Mouse (Mus musculus): ENCODE measurements around the gene Fgf2. TPM values are rescaled to one million over a fixed set of nuclear protein-coding genes. Genes with fewer than 3 reads are reported as not detected.

The Fgf2 gene
- total and polyA plus RNA-seq, 3 experiments, result 0.25 to 0.70 TPM; not detected in 1

DNA sequence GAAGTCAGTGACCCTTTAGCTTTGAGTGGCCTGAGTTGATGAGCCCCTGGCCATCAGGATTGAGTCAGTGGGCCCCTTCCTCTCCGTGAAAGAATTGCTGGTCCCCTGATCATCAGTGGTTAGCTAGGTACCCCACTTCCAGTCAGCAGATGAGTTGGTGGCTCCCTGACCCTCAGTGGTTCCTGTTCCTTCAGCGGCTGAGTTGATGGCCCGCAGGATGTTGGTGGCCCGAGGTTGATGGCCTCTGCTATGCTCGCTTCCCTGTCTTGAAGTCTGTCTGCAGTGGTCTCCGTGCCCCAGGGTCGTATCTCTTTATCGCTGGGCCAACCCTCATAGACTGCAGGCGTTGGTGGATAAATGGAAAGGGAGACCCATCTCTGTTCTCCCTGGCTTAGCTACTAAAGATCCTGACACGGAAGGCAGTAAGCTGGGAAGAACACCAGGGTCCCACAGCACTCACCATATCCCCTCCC is 36.2 kb upstream of the Fgf2 start:
- peak overlapping the region; percentile 80 for H3K4me2 ChIP-seq (ENCODE audit: insufficient read depth, low read depth, poor library complexity, severe bottlenecking)
- TF ChIP-seq UBTF (IDR thresholded peaks at IDR 0.05; ENCODE audit: low read depth, low read length) (0 out of 2 replicates have a peak, but pooled peaks have one; percentile 10), USF2 (conservative IDR thresholded peaks at IDR 0.05; ENCODE audit: low read depth, low read length) (no peak), RCOR1 (conservative IDR thresholded peaks at IDR 0.05; ENCODE audit: low read depth, low read length) (no peak)
- H3K4me3 ChIP-seq (replicated peaks in 1 of 3; ENCODE audit: low read depth in 2 of 3, low read length in 2 of 3, poor library complexity in 1 of 3), result peak overlapping the region; percentile 78 to 89 (median 80)
- H3K9ac ChIP-seq (ENCODE audit: insufficient read depth, low read depth), result peak overlapping the region; percentile 76
- in situ Hi-C loops (cut with MboI; ENCODE audit: low pct_ligation_motif_present, low pct_unique_long_range_greater_than_20kb, low sequenced_read_pairs) (no loop called here), dilution Hi-C loops (cut with MboI; ENCODE audit: extremely low pct_ligation_motif_present, extremely low pct_unique_long_range_greater_than_20kb, low sequenced_read_pairs) (no loop called here)
- H3K79me2 ChIP-seq (replicated peaks; ENCODE audit: control insufficient read depth, extremely low read depth, insufficient read depth, poor library complexity, severe bottlenecking), result no peaks in the 10 kb centered on the region
- no peak overlapping the region for H3K27ac ChIP-seq (ENCODE audit: insufficient read depth, low read depth)
- H3K36me3 ChIP-seq (replicated peaks in 1 of 2; ENCODE audit: control insufficient read depth in 1 of 2, insufficient read depth in 1 of 2, low read length in 1 of 2), result no peaks in the 10 kb centered on the region
- H3K9me3 ChIP-seq (replicated peaks; ENCODE audit: low read length), result no peaks in the 10 kb centered on the region
- DNase-seq (ENCODE audit: extremely low read depth), result no peak
- peaks cover 2 to 30% of the 10 kb centered on the region in 2 experiments; a peak in 2 of 4 replicates for H3K4me1 ChIP-seq (ENCODE audit: control insufficient read depth in 1 of 2, insufficient read depth in 2 of 2)
- H3K27me3 ChIP-seq (replicated peaks), result no peaks in the 10 kb centered on the region

DNA sequence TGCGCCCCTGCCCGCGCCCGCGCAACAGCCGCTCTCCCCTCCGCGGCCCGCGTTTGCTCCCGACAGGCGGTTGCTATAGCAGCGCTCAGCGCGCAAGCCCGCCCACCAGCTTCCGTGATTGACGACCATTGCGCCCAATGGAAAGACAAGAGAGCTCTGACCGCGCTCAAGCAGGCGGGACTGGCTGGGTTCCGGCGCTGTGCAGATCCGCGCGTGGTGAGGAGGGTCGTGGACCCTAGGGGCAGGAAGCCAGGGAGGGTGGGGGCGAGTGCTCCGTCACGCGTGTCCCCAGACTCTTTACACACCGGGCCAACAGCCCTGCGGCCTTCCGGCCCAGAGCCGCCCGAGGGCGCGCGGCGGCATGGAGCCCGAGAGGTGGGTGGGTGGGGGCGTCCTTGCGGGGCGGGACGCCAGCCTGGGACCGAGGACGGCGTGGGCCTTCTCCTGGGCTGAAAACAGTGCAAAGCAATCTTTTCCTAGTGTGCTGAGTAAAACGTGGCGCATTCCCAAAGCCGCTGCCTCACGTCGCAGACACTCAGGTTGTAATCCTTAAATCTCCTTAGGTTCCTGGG is 35.7 kb upstream of the Fgf2 start, which contains the start of the genes Bbs12 and Cetn4:
Bbs12 (plus strand) TSS at position 185 of the 572 bp plus-strand sequence.
Cetn4 (minus strand) TSS at position 339 of the 572 bp plus-strand sequence.
- H3K27ac ChIP-seq (ENCODE audit: insufficient read depth, low read depth), result peak within 1 kb of the TSS; percentile 87
- dilution Hi-C loops (cut with MboI; ENCODE audit: extremely low pct_ligation_motif_present, extremely low pct_unique_long_range_greater_than_20kb, low sequenced_read_pairs) (no loop called here), in situ Hi-C loops (cut with MboI; ENCODE audit: low pct_ligation_motif_present, low pct_unique_long_range_greater_than_20kb, low sequenced_read_pairs) (no loop called here)
- no peaks in the 10 kb centered on the region for H3K36me3 ChIP-seq (replicated peaks in 1 of 2; ENCODE audit: control insufficient read depth in 1 of 2, insufficient read depth in 1 of 2, low read length in 1 of 2)
- H3K4me2 ChIP-seq (ENCODE audit: insufficient read depth, low read depth, poor library complexity, severe bottlenecking), result peak within 1 kb of the TSS; percentile 98
- peak within 1 kb of the TSS; percentile 76 for H3K9ac ChIP-seq (ENCODE audit: insufficient read depth, low read depth)
- peaks cover 2 to 30% of the 10 kb centered on the region in 2 experiments; a peak in 2 of 4 replicates for H3K4me1 ChIP-seq (ENCODE audit: control insufficient read depth in 1 of 2, insufficient read depth in 2 of 2)
- TF ChIP-seq MXI1 (IDR thresholded peaks at IDR 0.05; ENCODE audit: low read depth, low read length), result peak; percentile 90
- 0 out of 2 replicates have a peak, but pooled peaks have one; percentile 29 for TF ChIP-seq UBTF (IDR thresholded peaks at IDR 0.05; ENCODE audit: low read depth, low read length)
- TF ChIP-seq KAT2A (IDR thresholded peaks at IDR 0.05; ENCODE audit: insufficient replicate concordance, low read length), result no peak
- TF ChIP-seq POLR2A (IDR thresholded peaks at IDR 0.05; ENCODE audit: low read depth, low read length), result peak; percentile 61
- no peak for TF ChIP-seq RAD21 (IDR thresholded peaks at IDR 0.05; ENCODE audit: low read depth, low read length)
- TF ChIP-seq USF2 (conservative IDR thresholded peaks at IDR 0.05; ENCODE audit: low read depth, low read length), result no peak
- TF ChIP-seq EP300 (IDR thresholded peaks at IDR 0.05; ENCODE audit: low read length), result no peak
- TF ChIP-seq NRF1 (IDR thresholded peaks at IDR 0.05; ENCODE audit: low read depth, low read length), result peak; percentile 66
- peak; percentile 47 for TF ChIP-seq ELF1 (IDR thresholded peaks at IDR 0.05; ENCODE audit: low read depth, low read length)
- TF ChIP-seq MAX (IDR thresholded peaks at IDR 0.05; ENCODE audit: low read length), result 0 out of 2 replicates have a peak, but pooled peaks have one; percentile 12
- 0 out of 2 replicates have a peak, but pooled peaks have one; percentile 10 for TF ChIP-seq RCOR1 (conservative IDR thresholded peaks at IDR 0.05; ENCODE audit: low read depth, low read length)
- 0 out of 2 replicates have a peak, but pooled peaks have one; percentile 49 for TF ChIP-seq CHD2 (IDR thresholded peaks at IDR 0.05; ENCODE audit: low read length)
- no peaks in the 10 kb centered on the region for H3K79me2 ChIP-seq (replicated peaks; ENCODE audit: control insufficient read depth, extremely low read depth, insufficient read depth, poor library complexity, severe bottlenecking)
- H3K9me3 ChIP-seq (replicated peaks; ENCODE audit: low read length), result no peaks in the 10 kb centered on the region
- peak; percentile 88 for DNase-seq (ENCODE audit: extremely low read depth)
- no peaks in the 10 kb centered on the region for H3K27me3 ChIP-seq (replicated peaks)
- H3K4me3 ChIP-seq (replicated peaks in 1 of 3; ENCODE audit: low read depth in 2 of 3, low read length in 2 of 3, poor library complexity in 1 of 3), result peak within 1 kb of the TSS; percentile 78 to 89 (median 80)
